Mouse (Mus musculus): Measurements from ENCODE around the gene Rbl2. TPM values are rescaled to one million over a fixed set of nuclear protein-coding genes. Genes with fewer than 3 reads are reported as not detected.
A peak's percentile ranks its signal among the peaks of the same experiment; 100 is the strongest.

Rbl2 gene
- polyA plus RNA-seq, 1 experiment from 2014 or later: 12.9 TPM

DNA sequence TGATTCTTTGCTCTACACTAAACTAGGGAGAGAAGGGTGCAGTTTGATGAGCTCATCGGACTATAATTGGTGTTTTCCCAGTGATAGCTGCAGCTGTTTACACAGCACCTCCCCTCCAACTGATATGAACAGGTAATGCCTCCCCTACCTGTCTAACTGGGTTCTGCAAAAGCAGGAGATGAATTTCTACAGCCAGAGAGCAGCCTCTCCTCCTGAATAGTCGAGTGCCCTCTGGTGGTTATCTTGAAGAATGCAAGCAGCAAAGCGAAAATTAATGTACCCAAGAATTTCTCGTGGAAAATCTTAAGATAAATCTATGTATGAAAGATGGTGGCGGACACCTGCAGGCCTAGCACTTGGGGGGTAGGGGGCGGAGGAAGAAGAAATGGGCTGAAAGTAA lies 77.9 kb downstream of the Rbl2 start:
- peak; percentile 60 for ATAC-seq
- H3K4me2 ChIP-seq (replicated peaks): peak overlapping the region; percentile 38; the same call in 1 of the 2 replicates
- no peak overlapping the region for H3K27ac ChIP-seq
- no peaks in the 10 kb centered on the region for H3K9me3 ChIP-seq
- H3K4me1 ChIP-seq (replicated peaks): peaks cover 13% of the 10 kb centered on the region
- no peak overlapping the region for H3K4me3 ChIP-seq (replicated peaks)
- no peak overlapping the region for H3K9ac ChIP-seq
- no peaks in the 10 kb centered on the region for H3K27me3 ChIP-seq (replicated peaks)
- 5% methylated on average over 6 of the region's 6 CpGs for WGBS
- no peaks in the 10 kb centered on the region for H3K36me3 ChIP-seq

GRCm38 (mm10) chr8:91148643-91149178 lies 78.9 kb downstream of the Rbl2 start:
- Histone ChIP-seq H3K27me3 (replicated peaks) (no peaks in the 10 kb centered on the region), H3K4me2 (replicated peaks) (peak overlapping the region; percentile 26; the same call in 1 of the 2 replicates), H3K27ac (no peak overlapping the region), H3K4me3 (replicated peaks) (no peak overlapping the region), H3K9ac (no peak overlapping the region), H3K9me3 (no peaks in the 10 kb centered on the region), H3K36me3 (no peaks in the 10 kb centered on the region), H3K4me1 (replicated peaks) (peaks cover 13% of the 10 kb centered on the region)
- peak; percentile 73 for ATAC-seq
- WGBS: 45% methylated on average over 15 of the region's 15 CpGs

GRCm38 (mm10) chr8:91149298-91149697 lies 79.4 kb downstream of the Rbl2 start:
- peaks cover 13% of the 10 kb centered on the region for H3K4me1 ChIP-seq (replicated peaks)
- no peak overlapping the region for H3K4me3 ChIP-seq (replicated peaks)
- no peak overlapping the region for H3K27ac ChIP-seq
- H3K27me3 ChIP-seq (replicated peaks): no peaks in the 10 kb centered on the region
- no peak overlapping the region for H3K9ac ChIP-seq
- H3K36me3 ChIP-seq: no peaks in the 10 kb centered on the region
- no peaks in the 10 kb centered on the region for H3K9me3 ChIP-seq
- ATAC-seq: peak; percentile 35; the same call in 1 of the 2 replicates
- WGBS: 63% methylated on average over 3 of the region's 3 CpGs
- no peak overlapping the region for H3K4me2 ChIP-seq (replicated peaks)

DNA sequence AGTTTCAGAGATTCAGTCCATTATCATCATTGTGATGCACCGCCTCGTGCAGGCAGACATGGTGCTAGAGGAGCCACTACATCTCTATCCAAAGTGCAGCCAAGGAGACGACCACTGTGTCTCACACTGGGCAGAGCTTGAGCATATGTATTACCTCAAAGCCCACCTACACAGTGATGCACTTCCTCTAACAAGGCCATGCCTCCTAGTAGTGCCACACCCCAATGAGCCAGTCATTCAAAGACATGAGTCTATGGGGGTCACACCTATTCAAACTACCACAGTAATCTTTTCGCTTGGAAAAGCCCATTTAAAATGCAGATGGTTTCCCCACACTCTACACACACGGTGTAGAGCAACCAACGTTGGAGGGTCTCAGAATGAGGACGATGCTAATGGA lies 81.7 kb downstream of the Rbl2 start:
- Histone ChIP-seq H3K4me3 (replicated peaks) (no peak overlapping the region), H3K4me2 (replicated peaks) (no peak overlapping the region), H3K9me3 (no peaks in the 10 kb centered on the region), H3K9ac (no peak overlapping the region), H3K27ac (no peak overlapping the region), H3K27me3 (replicated peaks) (no peaks in the 10 kb centered on the region), H3K4me1 (replicated peaks) (peaks cover 13% of the 10 kb centered on the region), H3K36me3 (no peaks in the 10 kb centered on the region)
- WGBS: 92% methylated on average over 7 of the region's 7 CpGs
- ATAC-seq: no peak

GRCm38 (mm10) chr8:91153831-91154230 lies 84.0 kb downstream of the Rbl2 start:
- no peak overlapping the region for H3K27ac ChIP-seq
- no peaks in the 10 kb centered on the region for H3K27me3 ChIP-seq (replicated peaks)
- ATAC-seq: no peak
- no peak overlapping the region for H3K9ac ChIP-seq
- no peaks in the 10 kb centered on the region for H3K36me3 ChIP-seq
- H3K4me3 ChIP-seq (replicated peaks): no peak overlapping the region
- peaks cover 5% of the 10 kb centered on the region for H3K4me1 ChIP-seq (replicated peaks)
- H3K4me2 ChIP-seq (replicated peaks): no peak overlapping the region
- no peaks in the 10 kb centered on the region for H3K9me3 ChIP-seq
- 80% methylated on average over 3 of the region's 3 CpGs for WGBS

DNA sequence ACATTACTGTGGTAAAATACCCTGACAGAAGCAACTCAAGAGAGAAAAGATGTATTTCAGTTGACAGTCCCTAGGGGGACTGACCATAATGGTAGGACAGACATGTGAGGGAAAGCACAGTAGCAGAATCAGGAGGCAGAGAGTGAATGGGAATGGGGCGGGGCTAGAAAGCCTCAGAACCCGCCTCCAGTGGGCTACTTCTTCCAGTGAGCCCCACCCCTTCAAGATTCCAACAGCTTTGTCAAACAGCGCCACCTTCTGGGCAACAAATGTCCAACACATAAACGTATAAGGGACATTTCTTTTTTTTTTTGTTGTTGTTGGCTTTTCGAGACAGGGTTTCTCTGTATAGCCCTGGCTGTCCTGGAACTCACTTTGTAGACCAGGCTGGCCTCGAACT lies 84.7 kb downstream of the Rbl2 start:
- ATAC-seq: no peak
- Histone ChIP-seq H3K4me1 (replicated peaks) (no peaks in the 10 kb centered on the region), H3K9ac (no peak overlapping the region), H3K27ac (no peak overlapping the region), H3K9me3 (no peaks in the 10 kb centered on the region), H3K4me3 (replicated peaks) (no peak overlapping the region), H3K4me2 (replicated peaks) (no peak overlapping the region), H3K36me3 (no peaks in the 10 kb centered on the region), H3K27me3 (replicated peaks) (no peaks in the 10 kb centered on the region)
- WGBS: 46% methylated on average over 6 of the region's 6 CpGs

GRCm38 (mm10) chr8:91158617-91159016 lies 88.8 kb downstream of the Rbl2 start:
- Histone ChIP-seq H3K27me3 (replicated peaks) (no peaks in the 10 kb centered on the region), H3K4me2 (replicated peaks) (no peak overlapping the region), H3K4me1 (replicated peaks) (no peaks in the 10 kb centered on the region), H3K9ac (no peak overlapping the region), H3K4me3 (replicated peaks) (no peak overlapping the region), H3K36me3 (no peaks in the 10 kb centered on the region), H3K9me3 (no peaks in the 10 kb centered on the region), H3K27ac (no peak overlapping the region)
- 90% methylated on average over 10 of the region's 10 CpGs for WGBS
- ATAC-seq: no peak

- no peak overlapping the region for H3K27ac ChIP-seq
- H3K9ac ChIP-seq: no peak overlapping the region
- H3K4me1 ChIP-seq (replicated peaks): no peaks in the 10 kb centered on the region
- no peaks in the 10 kb centered on the region for H3K27me3 ChIP-seq (replicated peaks)
- H3K4me2 ChIP-seq (replicated peaks): no peak overlapping the region
- no peaks in the 10 kb centered on the region for H3K36me3 ChIP-seq
- no peak overlapping the region for H3K4me3 ChIP-seq (replicated peaks)
- H3K9me3 ChIP-seq: no peaks in the 10 kb centered on the region
- no peak for ATAC-seq
- WGBS: 67% methylated on average over 15 of the region's 15 CpGs
These were observed 90.3 kb downstream of the Rbl2 start for GRCm38 (mm10) chr8:91159959-91160800.

DNA sequence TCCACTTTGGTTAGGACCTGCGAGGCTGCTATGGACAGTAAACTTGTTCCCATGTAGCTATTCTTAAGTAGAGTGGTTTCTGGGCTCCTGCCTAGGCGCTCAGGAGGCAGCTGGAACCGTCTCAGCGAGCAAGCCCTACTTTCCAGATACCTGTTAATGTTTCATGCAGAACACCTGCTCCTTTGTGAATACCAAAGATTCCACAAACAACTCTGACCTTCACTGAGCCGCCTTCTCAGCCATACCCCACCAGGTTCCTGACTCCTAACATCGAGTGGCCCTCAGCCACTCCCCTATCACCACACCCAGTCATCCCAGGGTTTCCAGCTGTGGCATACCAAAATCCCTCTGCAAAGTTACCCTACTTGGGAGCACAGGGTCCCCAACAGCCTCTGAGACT lies 100.3 kb downstream of the Rbl2 start:
- 57% methylated on average over 6 of the region's 6 CpGs for WGBS
- Histone ChIP-seq H3K9ac (no peak overlapping the region), H3K9me3 (no peaks in the 10 kb centered on the region), H3K27ac (no peak overlapping the region), H3K4me3 (replicated peaks) (no peak overlapping the region), H3K4me1 (replicated peaks) (no peaks in the 10 kb centered on the region), H3K36me3 (no peaks in the 10 kb centered on the region), H3K27me3 (replicated peaks) (no peaks in the 10 kb centered on the region), H3K4me2 (replicated peaks) (no peak overlapping the region)
- no peak; the same call in 1 of the 2 replicates for ATAC-seq

DNA sequence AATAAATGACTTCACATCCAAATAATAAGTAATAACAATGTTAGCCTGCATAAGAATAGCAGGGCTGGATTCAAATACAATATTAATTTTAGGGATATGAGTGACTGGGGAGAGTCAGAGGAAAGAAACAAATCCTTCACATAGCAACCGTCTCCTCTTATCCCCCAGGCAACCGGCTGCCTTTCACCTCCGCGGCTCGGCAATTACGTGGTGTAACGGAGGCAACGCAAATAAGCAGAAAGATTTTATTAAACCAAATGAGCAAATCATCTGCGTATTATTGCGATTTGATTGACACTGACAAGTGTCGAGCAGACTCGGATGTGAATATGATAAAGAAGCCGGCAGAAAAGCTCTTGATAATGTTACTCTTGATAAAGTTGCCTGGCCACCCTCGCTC lies 101.1 kb downstream of the Rbl2 start:
- H3K4me1 ChIP-seq (replicated peaks): no peaks in the 10 kb centered on the region
- H3K4me2 ChIP-seq (replicated peaks): no peak overlapping the region
- H3K9ac ChIP-seq: no peak overlapping the region
- 55% methylated on average over 14 of the region's 14 CpGs for WGBS
- H3K36me3 ChIP-seq: no peaks in the 10 kb centered on the region
- H3K4me3 ChIP-seq (replicated peaks): no peak overlapping the region
- H3K27me3 ChIP-seq (replicated peaks): no peaks in the 10 kb centered on the region
- no peak overlapping the region for H3K27ac ChIP-seq
- H3K9me3 ChIP-seq: no peaks in the 10 kb centered on the region
- no peak for ATAC-seq

- H3K27ac ChIP-seq: no peak overlapping the region
- H3K27me3 ChIP-seq (replicated peaks): no peaks in the 10 kb centered on the region
- no peak for ATAC-seq
- 49% methylated on average over 13 of the region's 13 CpGs for WGBS
- no peaks in the 10 kb centered on the region for H3K9me3 ChIP-seq
- no peak overlapping the region for H3K4me2 ChIP-seq (replicated peaks)
- H3K36me3 ChIP-seq: no peaks in the 10 kb centered on the region
- H3K4me3 ChIP-seq (replicated peaks): no peak overlapping the region
- no peak overlapping the region for H3K9ac ChIP-seq
- no peaks in the 10 kb centered on the region; the same call in 1 of the 2 replicates for H3K4me1 ChIP-seq (replicated peaks)
These were observed 101.7 kb downstream of the Rbl2 start for GRCm38 (mm10) chr8:91171605-91172004.

All from intestine, embryonic 15.5 days (tissue).